Comparison of ENCODE assay signal across 12 mouse cellular contexts in the genomic region with DNA sequence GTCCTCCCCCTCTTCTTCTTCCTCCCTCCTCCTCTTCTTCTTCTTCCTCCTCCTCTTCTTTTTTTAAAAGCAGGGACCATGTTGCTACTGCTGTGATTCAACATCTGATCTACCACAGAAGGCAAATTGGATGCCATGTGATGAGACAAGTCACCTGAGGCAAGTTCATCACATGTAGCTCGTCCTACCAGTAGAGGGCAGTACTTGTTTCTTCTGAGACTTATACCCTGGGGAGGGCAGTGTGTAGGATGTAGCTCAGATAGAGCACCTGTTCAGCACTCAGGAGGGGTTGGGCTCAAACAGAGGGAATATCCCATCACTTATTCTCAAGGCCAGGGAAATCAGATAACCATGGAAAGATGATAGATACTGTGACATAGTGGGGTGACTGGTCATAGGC. TPM values are rescaled to one million over a fixed set of nuclear protein-coding genes. Genes with fewer than 3 reads are reported as not detected.
DNase-seq lines count a peak whose midpoint lies in the region; ATAC-seq and TF ChIP-seq lines count a peak whose summit lies in the region.
"Had no signal": no experiment of that assay in that cellular context is flagged by ENCODE, and none has a peak within 500 bp of the region (broad histone marks: within the 10 kb centered on the region; RNA-seq: fewer than 3 reads in every experiment).

No protein-coding gene starts in this region.

- H3K9ac ChIP-seq in liver, postnatal 0 days (replicated peaks): no peak overlapping the region
- no peak overlapping the region for H3K9ac ChIP-seq in hindbrain, postnatal 0 days (replicated peaks; ENCODE audit: low read length)
- H3K9ac ChIP-seq: heart, embryonic 15.5 days; neural tube, embryonic 15.5 days had no signal

- H3K4me2 ChIP-seq in liver, postnatal 0 days (ENCODE audit: low read depth, low read length): no peak overlapping the region
- no peak overlapping the region for H3K4me2 ChIP-seq in hindbrain, postnatal 0 days (ENCODE audit: low read depth, low read length)
- H3K4me2 ChIP-seq: heart, embryonic 15.5 days; neural tube, embryonic 15.5 days had no signal

- H3K27ac ChIP-seq in liver, postnatal 0 days (ENCODE audit: low read depth): no peak overlapping the region
- H3K27ac ChIP-seq in hindbrain, postnatal 0 days: no peak overlapping the region
- H3K27ac ChIP-seq: heart, embryonic 15.5 days; neural tube, embryonic 15.5 days had no signal

- H3K4me3 ChIP-seq in E14TG2a.4 (replicated peaks; ENCODE audit: low read length): no peak overlapping the region
- no peak overlapping the region for H3K4me3 ChIP-seq in liver, postnatal 0 days (ENCODE audit: low read depth, low read length)
- no peak overlapping the region for H3K4me3 ChIP-seq in hindbrain, postnatal 0 days (ENCODE audit: low read length)
- H3K4me3 ChIP-seq: heart, embryonic 15.5 days; neural tube, embryonic 15.5 days had no signal

- H3K4me1 ChIP-seq in E14TG2a.4 (replicated peaks; ENCODE audit: low read depth, low read length): no peaks in the 10 kb centered on the region
- no peaks in the 10 kb centered on the region for H3K4me1 ChIP-seq in liver, postnatal 0 days (ENCODE audit: insufficient read depth)
- H3K4me1 ChIP-seq in hindbrain, postnatal 0 days (ENCODE audit: insufficient read depth, low read length): no peaks in the 10 kb centered on the region
- H3K4me1 ChIP-seq: heart, embryonic 15.5 days; neural tube, embryonic 15.5 days had no signal

- no peak for TF ChIP-seq EP300 in liver, postnatal 0 days (IDR thresholded peaks at IDR 0.05; ENCODE audit: low read depth)

- no peaks in the 10 kb centered on the region for H3K36me3 ChIP-seq in E14TG2a.4 (ENCODE audit: insufficient read depth, low read length)
- no peaks in the 10 kb centered on the region for H3K36me3 ChIP-seq in liver, postnatal 0 days (replicated peaks; ENCODE audit: insufficient read depth, low read length)
- no peaks in the 10 kb centered on the region for H3K36me3 ChIP-seq in hindbrain, postnatal 0 days (ENCODE audit: insufficient read depth, low read length)
- H3K36me3 ChIP-seq: heart, embryonic 15.5 days; neural tube, embryonic 15.5 days had no signal

- TF ChIP-seq CTCF in E14TG2a.4 (conservative IDR thresholded peaks at IDR 0.05; ENCODE audit: low read length): peak; percentile 26
- peak; percentile 61 for TF ChIP-seq CTCF in liver, postnatal 0 days (IDR thresholded peaks at IDR 0.05; ENCODE audit: low read depth)
- no peak; the same call in 1 of the 2 replicates for TF ChIP-seq CTCF in hindbrain, postnatal 0 days (IDR thresholded peaks at IDR 0.05; ENCODE audit: low read depth)

- WGBS in liver, postnatal 0 days (ENCODE audit: insufficient replicate concordance): 34% methylated on average over 1 of the region's 1 CpGs
- 47% methylated on average over 1 of the region's 1 CpGs for WGBS in hindbrain, postnatal 0 days

- no peaks in the 10 kb centered on the region for H3K27me3 ChIP-seq in E14TG2a.4 (ENCODE audit: insufficient read depth, low read length)
- H3K27me3 ChIP-seq in liver, postnatal 0 days (ENCODE audit: insufficient read depth, low read length): no peaks in the 10 kb centered on the region
- H3K27me3 ChIP-seq in hindbrain, postnatal 0 days (ENCODE audit: insufficient read depth, low read length): no peaks in the 10 kb centered on the region
- H3K27me3 ChIP-seq: heart, embryonic 15.5 days; neural tube, embryonic 15.5 days had no signal

- peaks cover 19% of the 10 kb centered on the region for H3K9me3 ChIP-seq in E14TG2a.4 (ENCODE audit: low read length)
- no peaks in the 10 kb centered on the region for H3K9me3 ChIP-seq in liver, postnatal 0 days (ENCODE audit: low read length)
- no peaks in the 10 kb centered on the region for H3K9me3 ChIP-seq in hindbrain, postnatal 0 days (ENCODE audit: low read length)
- H3K9me3 ChIP-seq: heart, embryonic 15.5 days; neural tube, embryonic 15.5 days had no signal

- DNase-seq in kidney, postnatal 14 days: peak; percentile 4
- no peak for DNase-seq in kidney, adult 11 months
- DNase-seq in R1 (ENCODE audit: low read depth, low spot score): peak; percentile 55
- no peak for DNase-seq in liver, postnatal 0 days
- no peak for DNase-seq in hindbrain, postnatal 0 days (ENCODE audit: low spot score)
- no peak for DNase-seq in yolk sac, embryonic 10.5 days (ENCODE audit: low spot score)
- DNase-seq in right cerebral cortex, postnatal 10 days (ENCODE audit: low spot score in 2 of 2): no peak
- DNase-seq: thymus, postnatal 25 days had no signal

- no peak for ATAC-seq in liver, postnatal 0 days
- no peak for ATAC-seq in hindbrain, postnatal 0 days

RNA-seq across cellular contexts. Expression of a gene that starts 40.3 kb away (rescaled TPM):
- 0.65 and 0.84 TPM in 2 replicates for polyA plus RNA-seq in liver, postnatal 0 days (2015; fragmentation: Nextera tagmentation; extraction: Ambion mirVana)
- not detected in 2 replicates for total RNA-seq in hindbrain, postnatal 0 days (2014; rRNA removed)
- not detected in 2 replicates for polyA plus RNA-seq in hindbrain, postnatal 0 days (2015; fragmentation: Nextera tagmentation; extraction: Ambion mirVana)
- polyA plus RNA-seq: limb, embryonic 14.5 days; neural tube, embryonic 15.5 days had no signal

RNA-seq across cellular contexts. Expression of a gene that starts 59.6 kb away (rescaled TPM):
- polyA plus RNA-seq in liver, postnatal 0 days (2015; fragmentation: Nextera tagmentation; extraction: Ambion mirVana): 1.9 and 2.2 TPM in 2 replicates
- total RNA-seq in hindbrain, postnatal 0 days (2014; rRNA removed): not detected in 2 replicates
- polyA plus RNA-seq in hindbrain, postnatal 0 days (2015; fragmentation: Nextera tagmentation; extraction: Ambion mirVana): 0.09 TPM in 1 of 2 replicates, not detected in the other
- polyA plus RNA-seq: neural tube, embryonic 15.5 days had no signal

Comparison
In these comparisons a context has a peak if more than half of its experiments do, and no peak if none do; other contexts are left out.
1. DNase-seq: peak in kidney, postnatal 14 days (single experiment) and R1 (single experiment); none in kidney, adult 11 months (single experiment), liver, postnatal 0 days (single experiment), hindbrain, postnatal 0 days (single experiment), yolk sac, embryonic 10.5 days (single experiment) and right cerebral cortex, postnatal 10 days (0 of 2).